Mouse (Mus musculus): Measurements from ENCODE around the gene Wap.

Wap gene

GRCm38 (mm10) chr11:6595339-6595738 is 43.1 kb downstream of the Wap start:
- DNase-seq: no peak

- no peak for DNase-seq
Observed at GRCm38 (mm10) chr11:6594845-6595244, 43.6 kb downstream of the Wap start.

- no peak for DNase-seq
Observed at GRCm38 (mm10) chr11:6593406-6593805, 45.0 kb downstream of the Wap start.

- DNase-seq: no peak
Observed at GRCm38 (mm10) chr11:6590933-6591675, 47.3 kb downstream of the Wap start.

GRCm38 (mm10) chr11:6589838-6590237 is 48.6 kb downstream of the Wap start:
- no peak for DNase-seq

GRCm38 (mm10) chr11:6588295-6588694 is 50.1 kb downstream of the Wap start:
- no peak for DNase-seq

- DNase-seq: no peak
Observed at GRCm38 (mm10) chr11:6587249-6587940, 51.0 kb downstream of the Wap start.

GRCm38 (mm10) chr11:6586660-6587059 is 51.8 kb downstream of the Wap start:
- DNase-seq: no peak

- DNase-seq: no peak
Observed at GRCm38 (mm10) chr11:6585748-6586147, 52.7 kb downstream of the Wap start.
